Mouse (Mus musculus) macrophage (primary cell): ENCODE results near the gene A930009A15Rik. TPM values are rescaled to one million over a fixed set of nuclear protein-coding genes. Genes with fewer than 3 reads are reported as not detected.

ENCODE experiments used
- H3K27ac ChIP-seq: fragments of 350-480 bp; formaldehyde crosslinking; 2 replicates; pipeline ENCODE4 v1.9.0; 2021
- H3K36me3 ChIP-seq: fragments of 350-480 bp; formaldehyde crosslinking; 2 replicates; pipeline ENCODE4 v1.9.0; 2021; ENCODE audit errors: inconsistent target
- H3K4me3 ChIP-seq: fragments of 350-480 bp; formaldehyde crosslinking; 2 replicates; pipeline ENCODE4 v1.9.0; 2021; ENCODE audit errors: inconsistent target
- H3K79me2 ChIP-seq: fragments of 350-480 bp; formaldehyde crosslinking; 2 replicates; pipeline ENCODE4 v1.9.0; 2021; ENCODE audit errors: inconsistent target
- WGBS: methylation state at CpG from one replicate; pipeline ENCODE4 v1.1.7; 2026; ENCODE audit warnings: inconsistent platforms; ENCODE audit not compliant: missing documents; 5-methylcytosine and 5-hydroxymethylcytosine counted together
- polyA plus RNA-seq: library from polyadenylated mRNA; stranded (reverse); fragments of 250-400 nt; gene quantifications from 3 replicates; pipeline ENCODE4 v1.2.4, GENCODE M21; 2018; ENCODE audit warnings: inconsistent platforms

A930009A15Rik gene
- polyA plus RNA-seq, 1 experiment from 2014 or later = not detected

- Histone ChIP-seq H3K36me3 (no peaks in the 10 kb centered on the region), H3K27ac (no peak overlapping the region), H3K4me3 (no peak overlapping the region), H3K79me2 (no peaks in the 10 kb centered on the region)
- WGBS = 92% methylated on average over 4 of the region's 4 CpGs
These were observed 6.7 kb upstream of the A930009A15Rik start for GRCm38 (mm10) chr10:115562911-115563686.

GRCm38 (mm10) chr10:115563961-115564360 is 5.8 kb upstream of the A930009A15Rik start:
- H3K27ac ChIP-seq = no peak overlapping the region
- no peaks in the 10 kb centered on the region for H3K36me3 ChIP-seq
- H3K4me3 ChIP-seq = no peak overlapping the region
- WGBS = 86% methylated on average over 5 of the region's 5 CpGs
- no peaks in the 10 kb centered on the region for H3K79me2 ChIP-seq

- no peak overlapping the region for H3K4me3 ChIP-seq
- no peaks in the 10 kb centered on the region for H3K79me2 ChIP-seq
- 84% methylated on average over 2 of the region's 2 CpGs for WGBS
- H3K36me3 ChIP-seq = no peaks in the 10 kb centered on the region
- H3K27ac ChIP-seq = no peak overlapping the region
These were observed 791 bp downstream of the A930009A15Rik start for GRCm38 (mm10) chr10:115570577-115570976.

- no peaks in the 10 kb centered on the region for H3K79me2 ChIP-seq
- WGBS = 95% methylated on average over 6 of the region's 6 CpGs
- H3K36me3 ChIP-seq = no peaks in the 10 kb centered on the region
- H3K4me3 ChIP-seq = no peak overlapping the region
- H3K27ac ChIP-seq = no peak overlapping the region
These were observed 1.5 kb downstream of the A930009A15Rik start for GRCm38 (mm10) chr10:115571317-115571716.

GRCm38 (mm10) chr10:115571734-115572440 is 2.1 kb downstream of the A930009A15Rik start:
- Histone ChIP-seq H3K27ac (no peak overlapping the region), H3K4me3 (no peak overlapping the region), H3K79me2 (no peaks in the 10 kb centered on the region), H3K36me3 (no peaks in the 10 kb centered on the region)
- WGBS = 89% methylated on average over 3 of the region's 3 CpGs

- Histone ChIP-seq H3K79me2 (no peaks in the 10 kb centered on the region), H3K27ac (no peak overlapping the region), H3K36me3 (no peaks in the 10 kb centered on the region), H3K4me3 (no peak overlapping the region)
- 92% methylated on average over 6 of the region's 7 CpGs for WGBS
These were observed 9.3 kb downstream of the A930009A15Rik start for GRCm38 (mm10) chr10:115579076-115579475.

GRCm38 (mm10) chr10:115579494-115579893 is 9.7 kb downstream of the A930009A15Rik start:
- WGBS = 82% methylated on average over 7 of the region's 7 CpGs
- Histone ChIP-seq H3K79me2 (no peaks in the 10 kb centered on the region), H3K4me3 (no peak overlapping the region), H3K36me3 (no peaks in the 10 kb centered on the region), H3K27ac (no peak overlapping the region)

- H3K4me3 ChIP-seq = no peak overlapping the region
- no peaks in the 10 kb centered on the region for H3K36me3 ChIP-seq
- H3K27ac ChIP-seq = no peak overlapping the region
- H3K79me2 ChIP-seq = no peaks in the 10 kb centered on the region
- 92% methylated on average over 9 of the region's 9 CpGs for WGBS
These were observed 12.2 kb downstream of the A930009A15Rik start for GRCm38 (mm10) chr10:115581971-115582370.

GRCm38 (mm10) chr10:115583071-115583470 is 13.3 kb downstream of the A930009A15Rik start:
- H3K27ac ChIP-seq = no peak overlapping the region
- 75% methylated on average over 3 of the region's 3 CpGs for WGBS
- no peaks in the 10 kb centered on the region for H3K36me3 ChIP-seq
- H3K4me3 ChIP-seq = no peak overlapping the region
- H3K79me2 ChIP-seq = no peaks in the 10 kb centered on the region

- 45% methylated on average over 8 of the region's 14 CpGs for WGBS
- Histone ChIP-seq H3K36me3 (no peaks in the 10 kb centered on the region), H3K79me2 (no peaks in the 10 kb centered on the region), H3K27ac (no peak overlapping the region), H3K4me3 (no peak overlapping the region)
These were observed 14.9 kb downstream of the A930009A15Rik start for GRCm38 (mm10) chr10:115584656-115585055.

- H3K27ac ChIP-seq = no peak overlapping the region
- no peak overlapping the region for H3K4me3 ChIP-seq
- no peaks in the 10 kb centered on the region for H3K79me2 ChIP-seq
- WGBS = 2% methylated on average over 21 of the region's 21 CpGs
- H3K36me3 ChIP-seq = no peaks in the 10 kb centered on the region
These were observed 15.9 kb downstream of the A930009A15Rik start for GRCm38 (mm10) chr10:115585491-115586245.

- WGBS = 3% methylated on average over 41 of the region's 41 CpGs
- H3K4me3 ChIP-seq = no peak overlapping the region
- H3K27ac ChIP-seq = no peak overlapping the region
- no peaks in the 10 kb centered on the region for H3K36me3 ChIP-seq
- H3K79me2 ChIP-seq = no peaks in the 10 kb centered on the region
These were observed 16.8 kb downstream of the A930009A15Rik start for GRCm38 (mm10) chr10:115586246-115587231.

- no peak within 1 kb of the TSS for H3K27ac ChIP-seq
- no peak within 1 kb of the TSS for H3K4me3 ChIP-seq
- H3K79me2 ChIP-seq = no peaks in the 10 kb centered on the region
- H3K36me3 ChIP-seq = no peaks in the 10 kb centered on the region
- 3% methylated on average over 46 of the region's 47 CpGs for WGBS
These were observed 17.6 kb downstream of the A930009A15Rik start, which contains the start of gene Lgr5 for GRCm38 (mm10) chr10:115587301-115587969. Gene Lgr5 (minus strand): TSS chr10:115587780.
